Mouse (Mus musculus): ENCODE data around the gene Gm3127. TPM values are rescaled to one million over a fixed set of nuclear protein-coding genes. Genes with fewer than 3 reads are reported as not detected.
"Not testable (repeated sequence)": the region's sequence is repeated elsewhere in the genome, so short reads cannot be mapped to it uniquely, and the experiment has no call there.

The Gm3127 gene
- not detected in 2 replicates for polyA plus RNA-seq (2015; fragmentation: Nextera tagmentation; extraction: Ambion mirVana)

GRCm38 (mm10) chr14:4164730-4165129 lies at the start of gene Gm3127:
TSS of gene Gm3127 (plus strand) at chr14:4165030.
- not testable (repeated sequence) for H3K4me2 ChIP-seq (ENCODE audit: low read depth, low read length); H3K9ac ChIP-seq (ENCODE audit: low read depth, low read length); H3K36me3 ChIP-seq (ENCODE audit: control insufficient read depth, insufficient read depth, low read length); H3K9me3 ChIP-seq (ENCODE audit: control insufficient read depth, low read length); H3K27me3 ChIP-seq (replicated peaks; ENCODE audit: control insufficient read depth, insufficient read depth, low read length); ATAC-seq; H3K4me1 ChIP-seq (ENCODE audit: control insufficient read depth, insufficient read depth, low read length); H3K4me3 ChIP-seq (ENCODE audit: low read length); H3K27ac ChIP-seq (ENCODE audit: low read length)
- WGBS: no CpG with 5 or more reads among the region's 2 CpGs

DNA sequence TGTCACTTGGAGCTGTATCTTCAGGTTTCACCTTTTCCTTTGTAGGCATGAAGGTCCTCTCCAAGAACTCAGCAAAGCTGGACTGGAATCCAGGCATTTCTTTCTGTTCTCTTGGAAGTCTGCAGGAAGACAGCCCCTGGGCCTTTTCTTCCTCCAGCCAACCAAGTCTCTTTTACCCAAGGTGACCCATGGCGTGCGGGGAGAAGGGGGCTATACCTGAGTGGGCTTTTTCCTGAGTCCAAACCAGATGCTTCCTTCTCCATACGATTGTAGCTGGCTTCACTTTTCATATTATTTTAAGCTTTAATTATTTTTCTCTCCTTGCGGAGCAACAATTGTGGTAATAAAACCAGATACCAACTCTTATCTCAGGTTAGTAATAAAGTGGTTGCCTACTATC lies 23.2 kb upstream of the Gm3127 start:
- not testable (repeated sequence) for H3K27me3 ChIP-seq (replicated peaks; ENCODE audit: control insufficient read depth, insufficient read depth, low read length); H3K4me1 ChIP-seq (ENCODE audit: control insufficient read depth, insufficient read depth, low read length); H3K9me3 ChIP-seq (ENCODE audit: control insufficient read depth, low read length); ATAC-seq; H3K27ac ChIP-seq (ENCODE audit: low read length); H3K4me3 ChIP-seq (ENCODE audit: low read length); H3K9ac ChIP-seq (ENCODE audit: low read depth, low read length); H3K4me2 ChIP-seq (ENCODE audit: low read depth, low read length); H3K36me3 ChIP-seq (ENCODE audit: control insufficient read depth, insufficient read depth, low read length)
- WGBS: 81% methylated on average over 4 of the region's 4 CpGs

- not testable (repeated sequence) for ATAC-seq
- WGBS: 11% methylated on average over 12 of the region's 14 CpGs
Measured at GRCm38 (mm10) chr14:4182030-4182429, 17.2 kb downstream of the Gm3127 start.

DNA sequence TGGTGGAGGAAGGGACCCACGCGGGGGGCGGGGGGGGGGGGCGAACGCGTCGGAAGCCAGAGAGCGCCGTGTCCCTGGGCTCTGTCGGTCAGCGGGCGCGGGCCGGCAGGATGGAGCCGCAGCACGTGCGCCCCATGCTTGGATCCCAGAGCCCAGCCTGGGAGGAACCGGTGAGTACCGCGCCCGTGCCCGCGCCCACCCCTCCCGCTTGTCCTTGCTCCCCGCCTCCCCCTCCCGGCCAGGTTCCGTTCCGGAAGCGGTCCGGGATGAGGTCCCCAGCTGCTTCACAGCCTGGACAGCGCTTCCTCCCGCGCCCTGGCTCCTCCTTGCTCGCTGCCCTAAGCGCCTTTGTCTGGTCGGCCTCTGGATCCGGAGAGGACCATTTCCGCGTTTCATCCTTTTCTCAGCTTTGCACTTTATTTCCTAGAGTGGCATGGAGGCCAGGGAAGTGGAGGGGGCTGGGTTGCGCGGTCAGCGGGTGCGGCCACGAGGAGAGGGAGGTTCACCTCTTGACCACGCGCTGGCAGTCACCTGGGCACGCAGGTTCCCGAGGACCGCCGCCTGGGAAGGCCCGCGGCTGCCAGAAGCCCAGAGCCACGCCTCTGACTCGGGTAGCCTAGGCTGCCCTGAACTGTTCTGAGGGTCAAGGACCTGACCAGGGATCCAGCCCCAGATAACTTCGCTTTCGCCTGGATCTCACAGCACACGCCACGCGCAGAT lies 17.8 kb downstream of the Gm3127 start, which contains the start of gene Gm2974:
Gene Gm2974, plus strand, starts transcription at position 86 of the 720 bp plus-strand sequence.
- not testable (repeated sequence) for H3K27me3 ChIP-seq (replicated peaks; ENCODE audit: control insufficient read depth, insufficient read depth, low read length); ATAC-seq; H3K36me3 ChIP-seq (ENCODE audit: control insufficient read depth, insufficient read depth, low read length); H3K9me3 ChIP-seq (ENCODE audit: control insufficient read depth, low read length); H3K27ac ChIP-seq (ENCODE audit: low read length); H3K9ac ChIP-seq (ENCODE audit: low read depth, low read length); H3K4me1 ChIP-seq (ENCODE audit: control insufficient read depth, insufficient read depth, low read length)
- peak within 1 kb of the TSS; percentile 19 for H3K4me3 ChIP-seq (ENCODE audit: low read length)
- 16% methylated on average over 35 of the region's 59 CpGs for WGBS
- H3K4me2 ChIP-seq (ENCODE audit: low read depth, low read length): peak within 1 kb of the TSS; percentile 48

More at GRCm38 (mm10) chr14:4182030-4182429, 17.2 kb downstream of the Gm3127 start:
- peak overlapping the region; percentile 19 for H3K4me3 ChIP-seq (ENCODE audit: low read length)
- H3K4me1 ChIP-seq (ENCODE audit: control insufficient read depth, insufficient read depth, low read length); H3K27me3 ChIP-seq (replicated peaks; ENCODE audit: control insufficient read depth, insufficient read depth, low read length); H3K36me3 ChIP-seq (ENCODE audit: control insufficient read depth, insufficient read depth, low read length); H3K9me3 ChIP-seq (ENCODE audit: control insufficient read depth, low read length); H3K27ac ChIP-seq (ENCODE audit: low read length); H3K9ac ChIP-seq (ENCODE audit: low read depth, low read length): not testable (repeated sequence)
- peak overlapping the region; percentile 48 for H3K4me2 ChIP-seq (ENCODE audit: low read depth, low read length)

GRCm38 (mm10) chr14:4183375-4183774 lies 18.5 kb downstream of the Gm3127 start:
- not testable (repeated sequence) for H3K9me3 ChIP-seq (ENCODE audit: control insufficient read depth, low read length); H3K9ac ChIP-seq (ENCODE audit: low read depth, low read length); H3K4me3 ChIP-seq (ENCODE audit: low read length); H3K27me3 ChIP-seq (replicated peaks; ENCODE audit: control insufficient read depth, insufficient read depth, low read length); H3K4me1 ChIP-seq (ENCODE audit: control insufficient read depth, insufficient read depth, low read length); H3K36me3 ChIP-seq (ENCODE audit: control insufficient read depth, insufficient read depth, low read length); ATAC-seq; H3K27ac ChIP-seq (ENCODE audit: low read length); H3K4me2 ChIP-seq (ENCODE audit: low read depth, low read length)
- 35% methylated on average over 4 of the region's 10 CpGs for WGBS

Other genes starting within 250 kb of the Gm3127 start
- not detected in 2 replicates for gene Gm3029, start 233.3 kb upstream of the Gm3127 start, polyA plus RNA-seq (2015; fragmentation: Nextera tagmentation; extraction: Ambion mirVana)
- not detected in 2 replicates for gene Gm3095, start 201.5 kb upstream of the Gm3127 start, polyA plus RNA-seq (2015; fragmentation: Nextera tagmentation; extraction: Ambion mirVana)
- gene Gm3099, start 166.6 kb upstream of the Gm3127 start, polyA plus RNA-seq (2015; fragmentation: Nextera tagmentation; extraction: Ambion mirVana): not detected in 2 replicates
- 0.13 TPM in 1 of 2 replicates, not detected in the other for gene Gm5796, start 141.1 kb upstream of the Gm3127 start, polyA plus RNA-seq (2015; fragmentation: Nextera tagmentation; extraction: Ambion mirVana)
- not detected in 2 replicates for gene Gm3115, start 80.9 kb upstream of the Gm3127 start, polyA plus RNA-seq (2015; fragmentation: Nextera tagmentation; extraction: Ambion mirVana)
- gene Gm8108, start 54.5 kb upstream of the Gm3127 start, polyA plus RNA-seq (2015; fragmentation: Nextera tagmentation; extraction: Ambion mirVana): 0.28 and 0.45 TPM in 2 replicates
- gene Gm2974, start 17.5 kb downstream of the Gm3127 start, polyA plus RNA-seq (2015; fragmentation: Nextera tagmentation; extraction: Ambion mirVana): 0.06 and 0.13 TPM in 2 replicates
- gene Gm3138, start 84.6 kb downstream of the Gm3127 start, polyA plus RNA-seq (2015; fragmentation: Nextera tagmentation; extraction: Ambion mirVana): not detected in 2 replicates
- gene Gm3149, start 152.3 kb downstream of the Gm3127 start, polyA plus RNA-seq (2015; fragmentation: Nextera tagmentation; extraction: Ambion mirVana): not detected in 2 replicates
- not detected in 2 replicates for gene 2610042L04Rik, start 169.7 kb downstream of the Gm3127 start, polyA plus RNA-seq (2015; fragmentation: Nextera tagmentation; extraction: Ambion mirVana)
- gene Gm3159, start 232.5 kb downstream of the Gm3127 start, polyA plus RNA-seq (2015; fragmentation: Nextera tagmentation; extraction: Ambion mirVana): not detected in 2 replicates